Mouse (Mus musculus): ENCODE measurements around the gene Msto1. TPM values are rescaled to one million over a fixed set of nuclear protein-coding genes. Genes with fewer than 3 reads are reported as not detected.
"Not testable (repeated sequence)": the region's sequence is repeated elsewhere in the genome, so short reads cannot be mapped to it uniquely, and the experiment has no call there.

Gene Msto1
- total RNA-seq, 4 experiments from 2014 or later = 12.1 to 15.6 (median 12.9) TPM

- no peak for DNase-seq (ENCODE audit: low spot score)
Measured at GRCm38 (mm10) chr3:88905209-88905608, 8.6 kb downstream of the Msto1 start.

DNA sequence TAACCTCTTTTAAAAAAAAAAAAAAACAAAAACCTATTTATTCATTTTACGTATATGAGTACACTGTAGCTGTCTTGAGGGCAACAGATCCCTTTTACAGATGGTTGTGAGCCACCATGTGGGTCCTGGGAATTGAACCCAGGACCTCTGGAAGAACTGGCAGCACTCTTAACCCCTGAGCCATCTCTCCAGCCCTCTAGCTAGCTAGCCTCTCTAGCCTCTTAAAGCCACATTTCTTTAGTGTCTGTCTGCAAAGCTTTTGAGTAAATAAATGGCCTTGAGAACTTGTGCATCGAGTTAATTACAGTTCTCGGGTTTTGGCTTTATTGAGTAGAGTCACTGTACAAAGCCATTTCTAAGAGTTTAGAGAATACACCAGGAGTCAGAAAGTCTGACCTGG, 9.0 kb downstream of the Msto1 start:
- no peak for DNase-seq (ENCODE audit: low spot score)

- not testable (repeated sequence) for DNase-seq (ENCODE audit: low spot score)
Measured at GRCm38 (mm10) chr3:88893011-88893410, 20.8 kb downstream of the Msto1 start.

GRCm38 (mm10) chr3:88882536-88882935, 31.3 kb downstream of the Msto1 start:
- DNase-seq (ENCODE audit: low spot score) = not testable (repeated sequence)

DNA sequence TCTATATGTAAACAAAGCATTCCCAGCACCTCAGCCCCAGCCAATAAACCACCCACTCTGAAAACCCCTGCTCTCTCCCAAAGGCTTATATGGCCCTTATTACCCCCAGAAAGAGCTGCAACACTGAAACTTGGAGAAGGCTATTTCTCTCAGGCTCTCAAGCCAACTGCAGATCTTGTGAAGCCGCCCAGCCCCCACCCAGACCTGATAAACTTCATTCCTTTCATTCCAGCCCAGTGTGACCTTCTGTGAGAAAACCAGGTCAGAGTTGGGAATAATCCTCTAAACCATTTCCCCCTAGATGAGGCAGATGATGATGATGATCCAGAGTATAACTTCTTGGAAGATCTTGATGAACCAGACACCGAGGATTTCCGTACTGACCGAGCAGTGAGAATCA, 45.4 kb downstream of the Msto1 start:
- not testable (repeated sequence) for DNase-seq (ENCODE audit: low spot score)

- not testable (repeated sequence) for DNase-seq (ENCODE audit: low spot score)
Measured at GRCm38 (mm10) chr3:88867177-88867576, 46.6 kb downstream of the Msto1 start.

DNA sequence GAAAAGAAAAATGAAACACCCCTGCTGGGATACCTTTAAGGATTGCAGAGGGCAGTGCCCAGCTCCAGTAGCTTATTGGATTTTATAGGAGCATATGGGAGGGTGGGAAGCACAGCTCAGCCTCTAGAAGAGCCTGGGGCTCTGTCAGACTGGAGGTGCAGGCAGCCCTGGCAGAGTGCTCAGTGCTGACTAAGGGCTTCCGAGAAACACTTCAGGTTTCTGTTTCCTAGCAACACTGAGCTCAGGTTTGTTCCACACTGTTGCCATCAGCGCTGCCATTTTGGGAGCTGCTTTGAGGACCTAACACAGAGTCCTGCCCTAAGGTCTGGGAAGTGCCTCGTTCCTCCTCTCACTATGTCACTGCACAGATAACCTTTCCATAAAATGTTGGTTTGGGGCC, 47.1 kb downstream of the Msto1 start:
- DNase-seq (ENCODE audit: low spot score) = not testable (repeated sequence)

DNA sequence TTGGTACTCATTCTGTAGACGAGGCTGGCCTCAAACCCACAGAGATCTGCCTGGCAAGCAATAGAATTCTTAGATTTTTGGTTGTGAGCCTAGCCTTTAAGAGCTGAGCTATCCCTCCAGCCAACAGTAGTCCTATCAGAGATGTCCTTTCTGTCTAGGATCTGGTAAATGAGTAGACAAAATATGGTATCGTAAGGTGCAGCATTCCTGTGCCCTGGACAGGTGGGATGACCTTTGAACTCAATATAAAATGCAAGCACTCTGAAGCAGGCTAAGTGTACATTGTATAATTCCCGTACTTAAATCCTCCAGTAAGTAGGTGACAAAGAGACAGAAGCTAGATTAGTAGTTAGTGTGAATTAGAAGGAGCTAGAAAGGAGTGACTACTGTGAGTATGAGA, 51.7 kb downstream of the Msto1 start:
- no peak for DNase-seq (ENCODE audit: low spot score)

- no peak for DNase-seq (ENCODE audit: low spot score)
Measured at GRCm38 (mm10) chr3:88855837-88856236, 58.0 kb downstream of the Msto1 start.

Other genes with a start within 250 kb of the Msto1 start
- gene Khdc4, start 228.2 kb downstream of the Msto1 start, total RNA-seq (2022) = 10 to 100 TPM; 26.3 to 31.5 (median 27.8) TPM
- gene Rit1, start 197.2 kb downstream of the Msto1 start, total RNA-seq (2022) = 10 to 100 TPM; 61.8 to 76.1 (median 67.9) TPM
- gene Syt11, start 138.8 kb downstream of the Msto1 start, total RNA-seq (2022) = 1 to 10 TPM; 6.4 to 9.0 (median 7.7) TPM
- gene Gon4l, start 78.8 kb downstream of the Msto1 start, total RNA-seq (2022) = 10 to 100 TPM; 19.6 to 20.3 (median 19.9) TPM
- gene Ash1l, start 36.6 kb upstream of the Msto1 start, total RNA-seq (2022) = 10 to 100 TPM; 40.2 to 43.4 (median 42.0) TPM
- gene Dap3, start 37.2 kb upstream of the Msto1 start, total RNA-seq (2022) = 100 to 1,000 TPM; 142 to 154 (median 149) TPM
- 10 to 100 TPM; 24.4 to 29.1 (median 28.5) TPM for gene Rusc1, start 179.3 kb upstream of the Msto1 start, total RNA-seq (2022)
- gene Gm43738, start 187.1 kb upstream of the Msto1 start, total RNA-seq (2022) = not detected
- gene Fdps, start 188.0 kb upstream of the Msto1 start, total RNA-seq (2022) = 10 to 100 TPM; 20.8 to 23.2 (median 22.3) TPM
- not detected for gene Pklr, start 222.1 kb upstream of the Msto1 start, total RNA-seq (2022)
- under 1 TPM in 3 of 4 experiments, not detected in 1; 0.12 to 0.75 (median 0.72) TPM for gene Hcn3, start 246.2 kb upstream of the Msto1 start, total RNA-seq (2022)

Measured in heart, adult 8-10 months (tissue).